Mouse (Mus musculus) T-helper 2 cell (primary cell): ENCODE data around the gene Slc17a7.

Experiments used
- in situ Hi-C: fragments of 300-600 bp; cut with MboI, MseI; formaldehyde crosslinking; loops from one replicate; pipeline ENCODE4 v1.15.1; 2025; ENCODE audit warnings: high pct_unique_total_duplicates

Gene Slc17a7

GRCm38 (mm10) chr7:45175398-45175797, 11.6 kb downstream of the Slc17a7 start:
- in situ Hi-C loops, result no loop called here

DNA sequence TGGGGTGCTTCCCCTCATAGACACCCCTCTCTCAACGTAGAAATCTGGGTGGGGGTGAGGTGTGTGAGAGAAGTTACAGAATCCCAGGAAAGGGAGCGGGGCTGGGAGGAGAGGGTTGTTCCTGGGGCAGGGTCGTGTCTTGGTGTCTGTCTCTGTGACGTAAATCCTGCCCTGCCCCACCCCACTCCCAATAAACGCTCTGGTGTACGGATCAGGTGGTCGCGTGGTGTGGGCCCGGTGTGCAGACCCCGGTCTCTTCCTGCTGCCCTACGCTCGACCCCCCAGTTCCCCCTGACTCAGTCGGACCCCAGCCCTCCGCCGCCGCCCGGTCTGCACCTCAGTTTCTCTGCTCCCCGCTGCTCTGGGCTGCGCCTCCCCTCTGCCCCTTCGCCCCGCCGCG, 12.2 kb downstream of the Slc17a7 start:
- in situ Hi-C loops, result no loop called here

- in situ Hi-C loops, result no loop called here
Observed at GRCm38 (mm10) chr7:45176356-45176755, 12.6 kb downstream of the Slc17a7 start.

DNA sequence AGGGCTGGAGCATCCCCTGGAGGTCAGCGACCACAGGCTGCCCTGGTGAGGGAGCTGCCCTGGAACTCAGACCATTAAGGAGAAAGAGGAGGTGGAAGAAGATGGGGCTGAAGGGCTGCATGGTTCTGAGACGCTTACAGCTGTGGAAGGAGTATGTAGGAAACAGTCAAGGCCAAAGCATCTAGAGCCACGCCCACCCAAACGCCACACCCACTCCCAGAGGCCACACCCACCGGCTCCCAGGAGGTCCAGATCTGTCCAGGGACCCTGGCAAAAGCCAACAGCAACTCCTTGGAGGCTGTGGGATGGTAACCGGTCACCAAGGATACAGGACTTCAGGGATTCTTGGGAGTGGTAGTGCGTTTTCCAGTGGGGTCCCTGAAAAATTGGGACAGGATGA, 14.8 kb downstream of the Slc17a7 start:
- in situ Hi-C loops, result no loop called here

DNA sequence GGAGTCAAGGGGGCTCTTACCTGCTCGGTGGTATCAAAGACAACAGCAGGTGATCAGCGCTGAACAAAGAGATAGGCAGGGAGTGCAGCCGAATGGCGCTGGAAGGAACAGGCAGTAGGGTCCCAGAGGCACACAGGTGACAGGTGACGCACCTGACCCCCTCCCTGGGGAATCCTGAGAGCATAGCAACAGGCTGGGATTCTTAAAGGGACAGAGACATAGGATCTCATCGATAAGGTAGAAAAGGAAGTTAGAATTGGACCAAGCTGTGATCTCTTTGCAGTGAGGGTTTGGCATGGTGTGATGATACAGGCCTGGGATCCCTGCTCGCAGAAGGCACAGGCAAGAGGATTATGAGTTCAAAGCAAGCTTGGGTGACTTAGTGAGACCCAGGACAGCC, 15.7 kb downstream of the Slc17a7 start, which contains the start of gene Gfy:
Gene Gfy, minus strand, starts transcription at position 101 of the 400 bp plus-strand sequence.
- in situ Hi-C loops, result no loop called here

- in situ Hi-C loops, result no loop called here
Observed at GRCm38 (mm10) chr7:45180896-45181477, 17.2 kb downstream of the Slc17a7 start, which contains the start of gene Pth2. TSS of gene Pth2 (plus strand) at chr7:45180995.

- in situ Hi-C loops, result no loop called here
Observed at GRCm38 (mm10) chr7:45181540-45181939, 17.8 kb downstream of the Slc17a7 start.

DNA sequence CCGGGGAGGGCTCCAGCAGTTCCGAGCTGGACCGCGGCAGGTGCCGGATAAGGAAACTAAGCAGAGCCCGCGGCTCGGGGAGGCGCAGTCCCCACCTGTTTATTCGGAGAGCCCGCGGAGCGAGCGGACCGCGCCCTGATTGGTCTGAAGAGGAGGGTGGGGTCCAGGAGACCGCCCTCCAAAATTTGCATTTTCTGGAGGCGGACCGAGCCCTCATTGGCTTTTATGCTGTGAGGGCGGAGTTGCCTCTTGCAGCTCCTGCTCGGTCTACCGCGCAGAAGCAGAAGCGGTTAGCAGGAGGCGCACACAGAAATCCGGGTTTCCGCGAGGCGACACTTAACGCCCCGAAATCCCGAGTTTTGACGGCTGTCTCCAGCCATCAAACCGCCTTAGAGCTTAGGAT, 18.5 kb downstream of the Slc17a7 start:
- in situ Hi-C loops, result no loop called here

- in situ Hi-C loops, result no loop called here
Observed at GRCm38 (mm10) chr7:45182606-45183005, 18.9 kb downstream of the Slc17a7 start.

- in situ Hi-C loops, result no loop called here
Observed at GRCm38 (mm10) chr7:45183672-45184071, 19.9 kb downstream of the Slc17a7 start.

GRCm38 (mm10) chr7:45185921-45186320, 22.2 kb downstream of the Slc17a7 start:
- in situ Hi-C loops, result no loop called here

DNA sequence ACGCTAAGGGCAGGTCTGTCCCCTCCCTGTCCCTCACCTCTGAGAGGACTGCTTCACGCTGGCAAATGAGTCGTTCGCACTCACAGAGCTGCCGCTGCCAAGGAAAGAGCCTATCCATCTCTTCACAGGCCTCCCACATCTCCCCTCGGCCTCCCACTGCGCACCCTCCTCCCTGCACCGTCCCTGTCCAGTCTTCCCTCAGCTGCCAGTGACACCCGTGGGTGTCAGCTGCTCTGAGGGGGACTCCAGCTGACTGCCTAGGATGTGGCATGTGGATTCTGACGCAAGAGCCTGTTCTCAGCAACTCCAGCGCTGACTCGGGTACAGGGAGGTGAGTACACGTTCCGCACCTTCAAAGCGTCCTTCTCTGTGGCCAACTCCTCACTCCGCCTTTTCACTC, 25.9 kb downstream of the Slc17a7 start:
- in situ Hi-C loops, result no loop called here

- in situ Hi-C loops, result no loop called here
Observed at GRCm38 (mm10) chr7:45190186-45190585, 26.4 kb downstream of the Slc17a7 start.

- in situ Hi-C loops, result no loop called here
Observed at GRCm38 (mm10) chr7:45191161-45191560, 27.4 kb downstream of the Slc17a7 start.

DNA sequence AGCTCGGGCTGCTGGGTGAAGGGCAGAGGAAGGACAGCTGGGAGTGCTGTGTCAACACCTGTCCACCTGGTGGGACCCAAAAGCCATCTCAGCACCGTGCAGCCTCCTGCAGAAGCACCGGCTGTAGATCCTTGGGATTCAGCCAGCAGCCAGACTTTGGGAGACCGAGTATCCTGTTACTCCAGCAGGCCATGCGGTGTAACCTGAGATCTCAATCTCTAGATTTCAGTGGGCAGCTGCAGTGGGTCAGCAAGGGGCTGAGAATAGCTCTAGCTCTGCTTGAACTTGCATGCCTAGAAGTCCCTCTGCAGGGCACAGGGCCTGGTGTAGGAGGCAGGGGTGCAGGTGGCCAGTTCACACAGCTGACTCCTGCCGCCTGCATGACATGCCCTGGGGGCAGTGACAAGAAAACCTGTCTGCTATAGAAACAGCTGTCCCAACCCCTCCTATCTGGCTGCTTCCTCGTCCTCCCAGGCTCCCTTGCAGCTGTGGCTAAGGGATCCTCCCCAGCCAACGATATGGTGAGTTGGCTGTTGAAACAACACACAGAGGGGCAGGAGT, 28.1 kb downstream of the Slc17a7 start:
- in situ Hi-C loops, result no loop called here

DNA sequence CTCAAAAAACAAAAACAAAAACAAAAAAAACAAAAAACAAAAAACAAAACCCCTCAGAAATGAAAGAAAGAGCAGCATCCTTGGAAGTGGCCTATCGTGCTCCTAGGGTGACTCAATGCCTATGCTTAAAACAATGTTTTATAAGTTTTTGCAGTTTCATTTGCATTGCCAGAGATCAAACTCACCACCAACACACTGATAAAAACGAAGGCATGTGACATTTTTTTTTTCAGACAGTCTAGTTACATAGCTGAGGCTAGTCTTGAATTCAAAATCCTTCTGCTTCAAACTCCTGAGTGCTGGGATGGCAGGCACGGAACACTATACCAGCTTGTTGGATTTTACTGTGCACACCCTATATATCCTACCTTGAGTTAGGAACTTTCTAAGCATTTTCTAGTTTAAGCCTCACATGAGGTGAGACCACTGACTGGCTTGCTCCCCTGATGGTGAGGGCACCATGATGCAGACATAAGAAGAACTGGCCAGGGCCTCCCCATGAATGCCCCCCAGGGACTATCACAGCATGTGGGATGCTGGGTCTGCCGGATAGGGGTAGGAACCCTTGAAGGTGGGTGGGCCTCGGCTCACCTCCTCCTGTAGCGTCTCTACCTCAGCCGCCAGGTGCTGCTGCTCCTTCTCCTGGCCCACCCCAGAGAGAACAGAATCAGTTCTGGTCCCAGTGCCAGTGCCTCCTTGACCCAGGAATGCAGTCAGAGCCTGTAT, 29.0 kb downstream of the Slc17a7 start:
- in situ Hi-C loops, result no loop called here

DNA sequence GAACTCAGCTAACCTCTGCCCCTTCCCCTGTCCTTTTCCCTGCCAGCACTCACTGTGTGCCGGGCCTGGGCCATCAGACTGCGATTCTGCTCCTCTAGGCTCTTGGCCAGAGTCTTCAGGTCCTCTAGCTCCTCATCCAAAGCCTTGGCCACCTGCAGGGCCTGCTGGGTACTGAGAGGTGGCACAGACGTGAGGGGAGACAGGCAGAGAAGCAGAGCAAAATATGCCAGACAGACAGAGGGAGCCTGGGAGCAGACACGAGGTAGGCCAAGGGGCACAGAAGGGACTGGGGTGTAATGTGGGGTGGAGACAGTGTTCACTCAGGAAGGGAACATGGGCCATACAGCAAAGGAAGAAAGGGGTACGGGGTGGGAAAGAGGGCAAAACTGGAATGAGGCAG, 29.7 kb downstream of the Slc17a7 start:
- in situ Hi-C loops, result no loop called here

DNA sequence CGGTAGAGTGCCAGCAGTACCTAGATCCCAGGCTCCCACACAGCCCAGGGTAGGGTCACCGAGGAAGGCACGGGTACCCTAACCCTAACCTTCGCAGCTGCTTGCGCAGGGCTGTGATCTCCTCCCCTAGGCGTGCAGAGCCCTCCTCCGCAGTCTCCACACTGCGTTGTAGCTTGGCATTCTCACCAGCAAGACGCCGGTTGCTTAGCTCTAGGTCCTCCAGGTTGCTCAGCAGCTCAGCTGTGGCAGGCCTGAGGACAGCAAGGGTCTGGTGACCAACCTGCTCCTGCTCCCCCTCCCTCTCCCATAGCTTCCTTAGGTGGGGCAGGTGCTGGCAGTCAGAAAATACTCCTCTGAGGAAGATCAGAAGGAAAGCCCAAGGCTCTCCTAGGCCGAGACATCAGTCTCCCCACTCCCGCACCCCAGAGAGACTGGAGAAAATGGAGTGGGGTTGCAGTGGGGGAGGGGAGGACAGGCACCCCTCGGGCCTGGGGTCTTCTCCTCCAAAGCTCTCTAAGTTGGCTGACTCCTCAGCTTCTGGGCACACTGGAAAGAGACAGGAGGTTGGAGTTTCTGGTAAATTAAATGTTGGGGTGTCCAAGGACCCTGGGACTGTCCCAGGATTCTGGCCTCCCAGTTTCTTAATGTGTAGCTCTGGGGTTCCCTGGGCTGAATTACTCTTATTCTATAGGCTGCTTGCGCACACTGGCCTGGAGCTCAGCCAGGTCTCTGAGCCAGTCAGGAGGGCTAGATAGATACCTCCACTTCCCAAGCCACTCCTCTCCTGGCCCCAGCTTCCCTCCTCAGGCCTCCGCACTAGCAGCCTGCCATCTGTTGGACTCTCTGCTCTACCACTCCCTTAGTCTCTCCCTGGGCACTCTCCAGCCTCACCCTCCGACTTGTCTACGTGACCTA, 30.4 kb downstream of the Slc17a7 start:
- in situ Hi-C loops, result no loop called here

DNA sequence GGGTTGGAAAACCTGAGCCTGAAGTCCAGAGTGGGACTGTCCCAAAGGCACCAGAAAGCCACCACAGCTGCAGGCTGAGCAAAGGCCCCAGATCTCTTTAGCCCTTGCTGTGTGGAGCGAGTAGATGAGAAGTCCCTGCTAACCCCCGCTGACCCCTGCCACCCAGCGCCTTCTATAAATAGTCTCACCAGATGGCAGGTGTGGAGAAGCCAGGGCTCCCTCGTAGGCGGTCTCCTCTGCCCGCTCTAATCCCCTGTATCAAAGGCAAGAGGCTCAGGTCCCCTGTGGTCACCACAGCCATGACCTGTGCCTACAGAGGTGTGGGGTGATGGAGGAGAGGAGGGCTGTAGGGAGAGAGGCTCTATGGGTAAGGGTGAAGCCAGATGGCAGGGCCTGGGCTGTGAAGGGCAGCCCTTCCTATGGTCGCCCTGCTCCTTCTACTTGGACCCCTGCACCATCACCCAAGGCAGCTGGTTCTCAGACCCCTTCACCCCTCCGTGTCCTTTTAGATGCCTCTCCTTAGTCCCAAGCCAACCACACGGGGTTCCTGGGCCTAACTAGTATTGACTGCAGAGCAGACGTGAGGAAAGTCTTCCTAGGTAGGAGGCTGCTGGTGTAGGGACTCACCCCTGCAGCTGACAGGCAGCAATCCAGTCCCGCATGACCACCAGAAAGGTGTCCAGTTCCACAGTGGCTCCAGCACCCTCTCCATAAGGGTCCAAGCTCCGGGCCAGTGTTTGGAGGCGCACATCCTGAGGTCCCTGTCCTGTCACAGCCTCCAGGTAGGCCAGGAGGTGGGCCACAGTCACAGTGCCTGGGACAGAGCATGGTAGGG, 31.8 kb downstream of the Slc17a7 start:
- in situ Hi-C loops, result no loop called here

DNA sequence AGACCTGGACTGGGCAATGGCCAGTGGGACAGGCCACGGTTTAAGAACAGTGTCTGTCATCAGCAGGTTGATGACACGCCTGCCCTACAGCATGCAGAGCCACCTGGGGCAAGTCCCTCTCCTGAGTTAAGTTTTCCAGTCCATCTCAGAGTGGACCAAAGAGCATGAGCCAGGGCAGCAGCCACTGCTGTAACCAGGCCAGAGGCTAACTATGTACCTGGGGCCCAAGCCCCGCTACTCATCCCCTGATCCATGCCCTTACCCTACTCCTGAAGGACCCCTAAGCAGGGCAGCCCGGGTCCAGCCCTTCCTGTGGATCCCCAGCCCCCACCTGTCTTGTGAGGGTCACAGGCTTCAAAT, 32.4 kb downstream of the Slc17a7 start:
- in situ Hi-C loops, result no loop called here

DNA sequence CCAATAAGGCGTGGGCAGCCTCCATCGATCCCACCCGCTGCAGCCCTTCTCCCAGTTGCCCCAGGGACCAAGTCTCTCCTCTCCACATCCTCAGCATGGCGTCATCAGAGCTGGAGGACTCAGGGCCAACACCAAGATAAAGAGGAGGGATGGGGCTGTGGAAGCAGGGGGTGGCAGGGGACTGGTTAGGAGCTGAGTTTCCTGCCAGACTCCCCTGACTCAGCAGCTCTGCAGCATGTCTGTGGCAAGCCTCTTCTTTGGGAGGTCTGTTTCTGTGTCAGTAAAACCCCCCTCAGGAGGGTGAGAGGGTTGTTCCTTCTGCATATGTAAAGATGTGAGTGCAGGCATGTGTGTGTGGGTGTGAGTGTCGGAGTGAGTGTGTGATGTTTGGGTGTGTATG, 33.2 kb downstream of the Slc17a7 start:
- in situ Hi-C loops, result no loop called here
